Mouse (Mus musculus) E14TG2a.4 (cell line): ENCODE results near the gene Irf2bpl.

Experiments used
- CTCF ChIP-seq: conservative IDR thresholded peaks from 2 replicates; pipeline ENCODE4 v1.5.1; 2014; ENCODE audit warnings: low read length
- NANOG ChIP-seq: IDR thresholded peaks from 2 replicates; pipeline ENCODE4 v1.6.1; 2014; ENCODE audit warnings: borderline replicate concordance, low read length, mixed read lengths
- POU5F1 ChIP-seq: IDR thresholded peaks from 2 replicates; pipeline ENCODE4 v1.6.1; 2014; ENCODE audit warnings: low read length, borderline replicate concordance

DNA sequence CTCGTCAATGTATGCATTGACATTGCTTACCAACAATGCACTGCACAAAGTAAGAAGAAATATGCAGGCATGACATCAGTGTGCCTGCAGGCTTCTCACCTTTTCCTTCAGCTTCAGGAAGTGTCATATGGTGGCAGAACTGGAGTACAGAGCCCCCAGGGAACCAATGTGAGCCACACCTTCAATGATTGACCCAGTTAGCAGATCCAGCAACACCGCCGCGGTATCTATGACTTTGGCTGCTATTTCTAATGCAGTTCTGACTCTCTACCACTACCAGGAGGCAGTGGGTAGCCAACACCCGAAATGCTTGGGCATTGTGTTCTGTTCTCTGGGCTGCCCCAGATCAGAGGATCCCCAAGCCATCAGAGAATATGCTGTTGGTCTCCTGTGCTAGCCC is 33.9 kb downstream of the Irf2bpl start:
- TF ChIP-seq CTCF (no peak), NANOG (no peak), POU5F1 (no peak)
